Mouse (Mus musculus): ENCODE measurements around the gene Olfr437. TPM values are rescaled to one million over a fixed set of nuclear protein-coding genes. Genes with fewer than 3 reads are reported as not detected.

Gene Olfr437
- polyA plus RNA-seq, 1 experiment from 2014 or later = not detected

Other genes with a start within 250 kb of the Olfr437 start
- not detected in 2 replicates for gene Olfr446, start 241.9 kb upstream of the Olfr437 start, polyA plus RNA-seq (2016; fragmentation: Nextera tagmentation; extraction: Ambion mirVana)
- gene Olfr444, start 214.2 kb upstream of the Olfr437 start, polyA plus RNA-seq (2016; fragmentation: Nextera tagmentation; extraction: Ambion mirVana) = not detected in 2 replicates
- not detected in 2 replicates for gene Olfr441, start 56.9 kb upstream of the Olfr437 start, polyA plus RNA-seq (2016; fragmentation: Nextera tagmentation; extraction: Ambion mirVana)
- not detected in 2 replicates for gene Olfr237-ps1, start 16.7 kb upstream of the Olfr437 start, polyA plus RNA-seq (2016; fragmentation: Nextera tagmentation; extraction: Ambion mirVana)
- not detected in 2 replicates for gene Olfr13, start 8.9 kb downstream of the Olfr437 start, polyA plus RNA-seq (2016; fragmentation: Nextera tagmentation; extraction: Ambion mirVana)
- not detected in 2 replicates for gene Olfr435, start 33.9 kb downstream of the Olfr437 start, polyA plus RNA-seq (2016; fragmentation: Nextera tagmentation; extraction: Ambion mirVana)
- not detected in 2 replicates for gene Olfr434, start 49.7 kb downstream of the Olfr437 start, polyA plus RNA-seq (2016; fragmentation: Nextera tagmentation; extraction: Ambion mirVana)
- gene Olfr47, start 68.2 kb downstream of the Olfr437 start, polyA plus RNA-seq (2016; fragmentation: Nextera tagmentation; extraction: Ambion mirVana) = not detected in 2 replicates
- 2.8 and 3.2 TPM in 2 replicates for gene Arhgef5, start 102.3 kb downstream of the Olfr437 start, polyA plus RNA-seq (2016; fragmentation: Nextera tagmentation; extraction: Ambion mirVana)
- not detected in 2 replicates for gene Nobox, start 146.3 kb downstream of the Olfr437 start, polyA plus RNA-seq (2016; fragmentation: Nextera tagmentation; extraction: Ambion mirVana)